Mouse (Mus musculus) splenic B cell, adult 2 months (primary cell): Measurements from ENCODE around the gene Map2k4.

Experiments used
- DNase-seq: peaks from one replicate; pipeline ENCODE4 v3.0.0-alpha.2; 2011; ENCODE audit warnings: low read depth, low spot score
- H3K27me3 ChIP-seq: 2 replicates; pipeline ENCODE4 v1.6.1; 2012; ENCODE audit warnings: mild to moderate bottlenecking, low read length, moderate library complexity, mixed read lengths; ENCODE audit not compliant: control insufficient read depth, poor library complexity, insufficient read depth, severe bottlenecking
- H3K36me3 ChIP-seq: 2 replicates; pipeline ENCODE4 v1.6.1; 2012; ENCODE audit warnings: mild to moderate bottlenecking, low read length, moderate library complexity, mixed read lengths; ENCODE audit not compliant: control insufficient read depth, poor library complexity, insufficient read depth, severe bottlenecking

The Map2k4 gene

GRCm38 (mm10) chr11:65753593-65753992 lies 34.5 kb downstream of the Map2k4 start:
- H3K36me3 ChIP-seq, result no peaks in the 10 kb centered on the region
- DNase-seq, result no peak
- H3K27me3 ChIP-seq, result no peaks in the 10 kb centered on the region

GRCm38 (mm10) chr11:65750546-65750945 lies 37.6 kb downstream of the Map2k4 start:
- Histone ChIP-seq H3K36me3 (no peaks in the 10 kb centered on the region), H3K27me3 (no peaks in the 10 kb centered on the region)
- no peak for DNase-seq

- DNase-seq, result no peak
- Histone ChIP-seq H3K27me3 (no peaks in the 10 kb centered on the region), H3K36me3 (no peaks in the 10 kb centered on the region)
Measured at GRCm38 (mm10) chr11:65747433-65747832, 40.7 kb downstream of the Map2k4 start.

GRCm38 (mm10) chr11:65745707-65746333 lies 42.3 kb downstream of the Map2k4 start:
- Histone ChIP-seq H3K27me3 (no peaks in the 10 kb centered on the region), H3K36me3 (no peaks in the 10 kb centered on the region)
- DNase-seq, result no peak

- H3K36me3 ChIP-seq, result no peaks in the 10 kb centered on the region
- no peak for DNase-seq
- H3K27me3 ChIP-seq, result no peaks in the 10 kb centered on the region
Measured at GRCm38 (mm10) chr11:65743866-65744265, 44.2 kb downstream of the Map2k4 start.

GRCm38 (mm10) chr11:65740811-65741210 lies 47.3 kb downstream of the Map2k4 start:
- no peaks in the 10 kb centered on the region for H3K27me3 ChIP-seq
- no peaks in the 10 kb centered on the region for H3K36me3 ChIP-seq
- DNase-seq, result no peak

GRCm38 (mm10) chr11:65740390-65740789 lies 47.7 kb downstream of the Map2k4 start:
- peak; percentile 9 for DNase-seq
- H3K27me3 ChIP-seq, result no peaks in the 10 kb centered on the region
- H3K36me3 ChIP-seq, result no peaks in the 10 kb centered on the region

- DNase-seq, result no peak
- H3K27me3 ChIP-seq, result no peaks in the 10 kb centered on the region
- H3K36me3 ChIP-seq, result no peaks in the 10 kb centered on the region; the same call in 1 of the 2 replicates
Measured at GRCm38 (mm10) chr11:65739880-65740279, 48.2 kb downstream of the Map2k4 start.

- DNase-seq, result no peak
- Histone ChIP-seq H3K36me3 (no peaks in the 10 kb centered on the region; the same call in 1 of the 2 replicates), H3K27me3 (no peaks in the 10 kb centered on the region)
Measured at GRCm38 (mm10) chr11:65734656-65735055, 53.4 kb downstream of the Map2k4 start.

- no peaks in the 10 kb centered on the region for H3K27me3 ChIP-seq
- DNase-seq, result no peak
- H3K36me3 ChIP-seq, result peaks cover 5% of the 10 kb centered on the region
Measured at GRCm38 (mm10) chr11:65729623-65730217, 58.4 kb downstream of the Map2k4 start.

- DNase-seq, result no peak
- peaks cover 5% of the 10 kb centered on the region for H3K36me3 ChIP-seq
- no peaks in the 10 kb centered on the region for H3K27me3 ChIP-seq
Measured at GRCm38 (mm10) chr11:65728906-65729305, 59.2 kb downstream of the Map2k4 start.

GRCm38 (mm10) chr11:65723715-65724114 lies 64.4 kb downstream of the Map2k4 start:
- Histone ChIP-seq H3K36me3 (peaks cover 5% of the 10 kb centered on the region), H3K27me3 (no peaks in the 10 kb centered on the region)
- no peak for DNase-seq

GRCm38 (mm10) chr11:65721615-65722014 lies 66.5 kb downstream of the Map2k4 start:
- H3K27me3 ChIP-seq, result no peaks in the 10 kb centered on the region
- H3K36me3 ChIP-seq, result peaks cover 11% of the 10 kb centered on the region
- no peak for DNase-seq

- DNase-seq, result no peak
- H3K27me3 ChIP-seq, result no peaks in the 10 kb centered on the region
- peaks cover 8% of the 10 kb centered on the region; the same call in 1 of the 2 replicates for H3K36me3 ChIP-seq
Measured at GRCm38 (mm10) chr11:65719960-65720359, 68.1 kb downstream of the Map2k4 start.

GRCm38 (mm10) chr11:65713830-65714229 lies 74.3 kb downstream of the Map2k4 start:
- DNase-seq, result no peak
- Histone ChIP-seq H3K36me3 (peaks cover 6% of the 10 kb centered on the region; the same call in 1 of the 2 replicates), H3K27me3 (no peaks in the 10 kb centered on the region)
